26 mouse cellular contexts compared by ENCODE assay signal in genomic region chr5:72725404-72725803, GRCm38 (mm10). TPM values are rescaled to one million over a fixed set of nuclear protein-coding genes. Genes with fewer than 3 reads are reported as not detected.
DNase-seq lines count a peak whose midpoint lies in the region; ATAC-seq and TF ChIP-seq lines count a peak whose summit lies in the region.
"Had no signal": no experiment of that assay in that cellular context is flagged by ENCODE, and none has a peak within 500 bp of the region (broad histone marks: within the 10 kb centered on the region; RNA-seq: fewer than 3 reads in every experiment).

No protein-coding gene starts in this region.

- no peaks in the 10 kb centered on the region for H3K27me3 ChIP-seq in C2C12 (ENCODE audit: control insufficient read depth, insufficient read depth, insufficient read length)
- no peaks in the 10 kb centered on the region for H3K27me3 ChIP-seq in hindbrain, postnatal 0 days (ENCODE audit: insufficient read depth, low read length)
- H3K27me3 ChIP-seq in forebrain, embryonic 14.5 days (replicated peaks; ENCODE audit: control insufficient read depth, insufficient read depth, low read length) = no peaks in the 10 kb centered on the region
- H3K27me3 ChIP-seq: embryonic facial prominence, embryonic 13.5 days; hindbrain, embryonic 12.5 days; liver, embryonic 15.5 days; lung, embryonic 15.5 days; midbrain, embryonic 12.5 days had no signal

- no peak overlapping the region for H3K4me3 ChIP-seq in C2C12 (ENCODE audit: insufficient read depth, poor library complexity, severe bottlenecking)
- no peak overlapping the region for H3K4me3 ChIP-seq in bone marrow macrophage, adult 2 months (ENCODE audit: insufficient read depth, low read length)
- no peak overlapping the region for H3K4me3 ChIP-seq in hindbrain, postnatal 0 days (ENCODE audit: low read length)
- no peak overlapping the region for H3K4me3 ChIP-seq in forebrain, embryonic 14.5 days (ENCODE audit: low read depth, low read length)
- H3K4me3 ChIP-seq: embryonic facial prominence, embryonic 13.5 days; hindbrain, embryonic 12.5 days; limb, embryonic 10.5 days; liver, embryonic 15.5 days; lung, embryonic 15.5 days; midbrain, embryonic 12.5 days had no signal

- no peak for TF ChIP-seq POLR2A in bone marrow macrophage, adult 2 months (IDR thresholded peaks at IDR 0.05; ENCODE audit: borderline replicate concordance, low read depth, low read length)

- peaks cover 34% of the 10 kb centered on the region for H3K4me1 ChIP-seq in bone marrow macrophage, adult 2 months (ENCODE audit: control insufficient read depth, insufficient read depth, low read length)
- no peaks in the 10 kb centered on the region for H3K4me1 ChIP-seq in hindbrain, postnatal 0 days (ENCODE audit: insufficient read depth, low read length)
- no peaks in the 10 kb centered on the region for H3K4me1 ChIP-seq in forebrain, embryonic 14.5 days (ENCODE audit: control insufficient read depth, insufficient read depth, low read length)
- H3K4me1 ChIP-seq: embryonic facial prominence, embryonic 13.5 days; hindbrain, embryonic 12.5 days; limb, embryonic 10.5 days; liver, embryonic 15.5 days; lung, embryonic 15.5 days; midbrain, embryonic 12.5 days had no signal

- no peak for ATAC-seq in megakaryocyte-erythroid progenitor cell, adult 5-6 weeks (replicated peaks; ENCODE audit: low FRiP score, low TSS enrichment, poor library complexity, severe bottlenecking)
- ATAC-seq in hindbrain, postnatal 0 days = no peak
- ATAC-seq in forebrain, embryonic 14.5 days = no peak
- ATAC-seq: forebrain, embryonic 16.5 days had no signal

- H3K9me3 ChIP-seq in hindbrain, postnatal 0 days (ENCODE audit: low read length) = no peaks in the 10 kb centered on the region
- no peaks in the 10 kb centered on the region for H3K9me3 ChIP-seq in forebrain, embryonic 14.5 days (replicated peaks; ENCODE audit: control insufficient read depth, low read length)
- H3K9me3 ChIP-seq: embryonic facial prominence, embryonic 13.5 days; hindbrain, embryonic 12.5 days; limb, embryonic 10.5 days; liver, embryonic 15.5 days; lung, embryonic 15.5 days; midbrain, embryonic 12.5 days had no signal

- no peak overlapping the region for H3ac ChIP-seq in C2C12 (ENCODE audit: control insufficient read depth, insufficient read length, low read depth)

- no peaks in the 10 kb centered on the region for H3K79me3 ChIP-seq in C2C12 (ENCODE audit: low read depth)

- peak overlapping the region; percentile 73 for H3K27ac ChIP-seq in bone marrow macrophage, adult 2 months (ENCODE audit: insufficient read depth, low read depth, low read length)
- no peak overlapping the region for H3K27ac ChIP-seq in hindbrain, postnatal 0 days
- no peak overlapping the region for H3K27ac ChIP-seq in forebrain, embryonic 14.5 days (ENCODE audit: low read depth, low read length)
- H3K27ac ChIP-seq: embryonic facial prominence, embryonic 13.5 days; hindbrain, embryonic 12.5 days; limb, embryonic 10.5 days; liver, embryonic 15.5 days; lung, embryonic 15.5 days; midbrain, embryonic 12.5 days had no signal

- no peaks in the 10 kb centered on the region for H3K79me2 ChIP-seq in C2C12 (ENCODE audit: control insufficient read depth, insufficient read depth)

- no peaks in the 10 kb centered on the region for H3K36me3 ChIP-seq in C2C12 (ENCODE audit: control insufficient read depth, insufficient read depth)
- no peaks in the 10 kb centered on the region for H3K36me3 ChIP-seq in hindbrain, postnatal 0 days (ENCODE audit: insufficient read depth, low read length)
- no peaks in the 10 kb centered on the region for H3K36me3 ChIP-seq in forebrain, embryonic 14.5 days (ENCODE audit: control insufficient read depth, insufficient read depth, low read length)
- H3K36me3 ChIP-seq: embryonic facial prominence, embryonic 13.5 days; hindbrain, embryonic 12.5 days; limb, embryonic 10.5 days; liver, embryonic 15.5 days; lung, embryonic 15.5 days; midbrain, embryonic 12.5 days had no signal

- DNase-seq in induced T-regulatory cell, adult 2 months (ENCODE audit: low read depth) = peak; percentile 18
- no peak for DNase-seq in hindbrain, postnatal 0 days (ENCODE audit: low spot score)
- no peak for DNase-seq in adrenal gland, adult (ENCODE audit: inconsistent age in 2 of 2, low spot score in 1 of 2)
- no peak for DNase-seq in forebrain, embryonic 14.5 days (ENCODE audit: low spot score)
- DNase-seq: adrenal gland, postnatal 25 days; cerebellum, adult 11-12 months; cerebellum, postnatal 14 days; gastrocnemius, postnatal 14 days; heart, adult 18-20 months; kidney, adult 8-10 months; kidney, postnatal 10 days; liver; lung, postnatal 4 days; right cerebral cortex, postnatal 14 days; spleen, adult 18-20 months had no signal

- no peak overlapping the region for H3K4me2 ChIP-seq in hindbrain, postnatal 0 days (ENCODE audit: low read depth, low read length)
- no peak overlapping the region for H3K4me2 ChIP-seq in forebrain, embryonic 14.5 days (ENCODE audit: low read length)
- H3K4me2 ChIP-seq: embryonic facial prominence, embryonic 13.5 days; hindbrain, embryonic 12.5 days; liver, embryonic 15.5 days; lung, embryonic 15.5 days; midbrain, embryonic 12.5 days had no signal

- H3K9ac ChIP-seq in hindbrain, postnatal 0 days (replicated peaks; ENCODE audit: low read length) = no peak overlapping the region
- no peak overlapping the region for H3K9ac ChIP-seq in forebrain, embryonic 14.5 days (ENCODE audit: low read length)
- H3K9ac ChIP-seq: embryonic facial prominence, embryonic 13.5 days; hindbrain, embryonic 12.5 days; liver, embryonic 15.5 days; lung, embryonic 15.5 days; midbrain, embryonic 12.5 days had no signal

- 86% methylated on average over 3 of the region's 3 CpGs for WGBS in hindbrain, postnatal 0 days
- 87% methylated on average over 3 of the region's 3 CpGs for WGBS in forebrain, embryonic 14.5 days

- TF ChIP-seq CTCF in C2C12 (IDR thresholded peaks at IDR 0.05; ENCODE audit: control insufficient read depth, insufficient read depth, insufficient read length) = no peak
- no peak for TF ChIP-seq CTCF in bone marrow macrophage, adult 2 months (IDR thresholded peaks at IDR 0.05; ENCODE audit: low read depth, low read length)
- no peak for TF ChIP-seq CTCF in hindbrain, postnatal 0 days (IDR thresholded peaks at IDR 0.05; ENCODE audit: low read depth)

TF ChIP-seq in C2C12, 6 proteins besides CTCF, POLR2A, EP300 and RAD21:
- TF ChIP-seq USF1 (IDR thresholded peaks at IDR 0.05; ENCODE audit: low read depth) (no peak), MYOD1 (IDR thresholded peaks at IDR 0.05; ENCODE audit: control insufficient read depth, insufficient read length, low read depth) (peak; percentile 22), CEBPB (IDR thresholded peaks at IDR 0.05; ENCODE audit: low read depth) (no peak), MAX (IDR thresholded peaks at IDR 0.05) (peak; percentile 47), MYOG (IDR thresholded peaks at IDR 0.05; ENCODE audit: control insufficient read depth, extremely low read depth, insufficient read length) (no peak), FOSL1 (IDR thresholded peaks at IDR 0.05; ENCODE audit: insufficient read depth, low read length, poor library complexity, severe bottlenecking) (peak; percentile 97)
TF ChIP-seq in C2C12: peak in this region for 3.

RNA-seq across cellular contexts. Expression of gene Txk, which starts 27.2 kb away (rescaled TPM):
- 0.04 TPM for polyA plus RNA-seq in C2C12 (2012; fragmentation: generic; extraction: Trizol)
- 0.24 and 0.25 TPM in 2 replicates for polyA plus RNA-seq in bone marrow macrophage, adult 2 months (2012; ENCODE audit: insufficient read depth, insufficient read length, missing spikeins)
- total RNA-seq in megakaryocyte-erythroid progenitor cell, adult 5-6 weeks (2014; fragmentation: Nextera tagmentation) = 0.96 and 7.8 TPM in 2 replicates
- 0.15 and 1.2 TPM in 2 replicates for total RNA-seq in megakaryocyte-erythroid progenitor cell, adult 5-6 weeks (2017)
- 0.21 TPM in 1 of 2 replicates, not detected in the other for total RNA-seq in hindbrain, postnatal 0 days (2014; rRNA removed)
- polyA plus RNA-seq in hindbrain, postnatal 0 days (2015; fragmentation: Nextera tagmentation; extraction: Ambion mirVana) = 0.33 and 0.35 TPM in 2 replicates
- polyA plus RNA-seq in forebrain, embryonic 14.5 days (2014; fragmentation: Nextera tagmentation; extraction: Ambion mirVana) = not detected in 2 replicates
- total RNA-seq: adrenal gland, postnatal 25 days had no signal
- polyA plus RNA-seq: hindbrain, embryonic 12.5 days; limb, embryonic 10.5 days; neural tube, embryonic 11.5 days had no signal
